Mouse (Mus musculus): ENCODE data around the gene Slc35b1.

DNA sequence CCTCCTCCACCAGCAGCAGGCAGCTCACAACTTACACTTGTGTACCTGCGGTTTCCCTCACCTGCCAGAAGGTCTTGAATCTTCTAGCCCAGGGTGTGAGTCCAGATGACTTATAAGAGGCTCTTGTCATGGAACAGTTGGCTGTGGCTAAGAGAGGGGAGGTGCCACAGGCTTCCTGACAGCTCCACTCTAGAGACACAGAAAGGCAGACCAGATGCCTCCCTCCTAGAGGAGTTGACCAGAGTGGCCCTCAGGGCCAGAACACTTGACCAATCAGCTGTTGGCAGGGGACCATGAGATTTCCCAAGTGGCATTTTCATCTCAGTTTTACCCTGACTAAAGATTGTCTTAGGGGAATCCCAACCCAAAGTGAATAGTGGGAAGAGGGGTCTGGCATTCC, 3.3 kb upstream of the Slc35b1 start:
- TF ChIP-seq EP300 (IDR thresholded peaks at IDR 0.05) (0 out of 2 replicates have a peak, but pooled peaks have one; percentile 29), CTCF (IDR thresholded peaks at IDR 0.05) (no peak)

All from lung, postnatal 0 days (tissue).